Mouse (Mus musculus): ENCODE measurements around the gene Abcc4.

Gene Abcc4

DNA sequence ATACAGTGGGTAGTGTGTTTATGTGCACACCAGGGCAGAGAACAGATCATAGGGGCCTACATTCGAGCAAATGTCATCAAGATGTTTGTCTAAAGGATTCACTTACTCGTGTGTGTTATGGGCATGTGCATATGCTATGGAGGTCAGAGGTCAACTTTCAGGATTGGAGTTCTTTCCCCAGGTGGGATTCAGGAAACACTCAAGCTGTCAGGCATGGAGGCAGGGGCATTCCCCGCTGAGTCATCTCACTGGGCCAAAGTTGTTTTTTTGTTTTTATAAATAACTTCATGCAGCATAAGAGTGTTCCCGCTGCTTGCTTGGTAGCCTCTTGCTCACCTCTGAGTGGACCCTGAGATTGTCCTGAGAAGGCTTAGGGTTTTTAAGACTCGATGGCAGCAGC is 224.2 kb downstream of the Abcc4 start:
- H3K36me3 ChIP-seq (ENCODE audit: insufficient read depth, low read length), result peaks cover 44% of the 10 kb centered on the region
- no peaks in the 10 kb centered on the region; the same call in 1 of the 2 replicates for H3K27me3 ChIP-seq (ENCODE audit: insufficient read depth, low read length)
- H3K9me3 ChIP-seq (ENCODE audit: low read length), result no peaks in the 10 kb centered on the region
- TF ChIP-seq CTCF (conservative IDR thresholded peaks at IDR 0.05; ENCODE audit: low read length) (no peak), POU5F1 (IDR thresholded peaks at IDR 0.05; ENCODE audit: borderline replicate concordance, low read length) (no peak), NANOG (IDR thresholded peaks at IDR 0.05; ENCODE audit: borderline replicate concordance, low read length) (no peak)
- peaks cover 3% of the 10 kb centered on the region; the same call in 1 of the 2 replicates for H3K4me1 ChIP-seq (replicated peaks; ENCODE audit: low read depth, low read length)
- H3K4me3 ChIP-seq (replicated peaks; ENCODE audit: low read length), result no peak overlapping the region

DNA sequence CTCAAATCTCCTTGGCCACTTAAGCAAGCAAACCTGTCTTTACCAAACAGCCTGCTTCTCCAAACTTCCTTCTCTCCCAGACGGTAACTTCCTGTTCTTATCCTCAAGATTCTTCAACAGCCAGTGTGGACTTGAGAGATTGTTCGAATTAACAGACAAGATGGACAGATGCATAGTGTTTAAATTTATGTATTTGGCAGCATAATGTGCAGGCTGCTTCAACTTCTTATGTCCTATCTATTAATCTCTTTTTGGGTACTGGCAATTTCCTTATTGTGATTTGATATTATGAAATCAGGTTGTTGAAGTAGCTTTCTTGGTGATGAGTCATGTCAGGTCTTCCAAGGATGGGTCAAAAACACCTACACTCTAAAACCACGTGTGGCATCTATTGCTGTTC is 229.7 kb downstream of the Abcc4 start:
- Histone ChIP-seq H3K4me3 (replicated peaks; ENCODE audit: low read length) (no peak overlapping the region), H3K4me1 (replicated peaks; ENCODE audit: low read depth, low read length) (peaks cover 29% of the 10 kb centered on the region), H3K9me3 (ENCODE audit: low read length) (peaks cover 5% of the 10 kb centered on the region; the same call in 1 of the 2 replicates), H3K36me3 (ENCODE audit: insufficient read depth, low read length) (no peaks in the 10 kb centered on the region), H3K27me3 (ENCODE audit: insufficient read depth, low read length) (peaks cover 17% of the 10 kb centered on the region)
- no peak for TF ChIP-seq POU5F1 (IDR thresholded peaks at IDR 0.05; ENCODE audit: borderline replicate concordance, low read length)
- TF ChIP-seq NANOG (IDR thresholded peaks at IDR 0.05; ENCODE audit: borderline replicate concordance, low read length), result no peak
- no peak for TF ChIP-seq CTCF (conservative IDR thresholded peaks at IDR 0.05; ENCODE audit: low read length)

DNA sequence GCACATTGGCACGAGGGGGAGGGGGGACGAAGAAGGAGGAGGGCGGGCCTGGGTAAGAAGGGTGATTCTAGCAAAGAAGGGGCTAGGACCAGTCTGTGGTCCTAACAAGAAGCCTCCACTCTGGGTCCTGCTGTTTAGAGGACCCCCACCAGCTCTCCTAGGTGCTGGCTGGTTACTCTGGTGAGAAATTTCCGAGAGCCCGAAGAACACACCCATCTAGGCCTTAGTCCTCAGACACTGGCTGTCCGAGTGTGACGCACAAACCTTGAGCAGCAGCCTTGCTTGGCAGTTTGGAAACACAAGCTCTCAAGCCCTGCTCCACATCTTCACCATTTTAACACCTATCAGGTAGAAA is 230.9 kb downstream of the Abcc4 start:
- no peak overlapping the region for H3K4me3 ChIP-seq (replicated peaks; ENCODE audit: low read length)
- H3K9me3 ChIP-seq (ENCODE audit: low read length), result peaks cover 7% of the 10 kb centered on the region; the same call in 1 of the 2 replicates
- H3K36me3 ChIP-seq (ENCODE audit: insufficient read depth, low read length), result no peaks in the 10 kb centered on the region
- H3K27me3 ChIP-seq (ENCODE audit: insufficient read depth, low read length), result peaks cover 17% of the 10 kb centered on the region
- H3K4me1 ChIP-seq (replicated peaks; ENCODE audit: low read depth, low read length), result peaks cover 29% of the 10 kb centered on the region
- TF ChIP-seq POU5F1 (IDR thresholded peaks at IDR 0.05; ENCODE audit: borderline replicate concordance, low read length) (no peak), NANOG (IDR thresholded peaks at IDR 0.05; ENCODE audit: borderline replicate concordance, low read length) (no peak), CTCF (conservative IDR thresholded peaks at IDR 0.05; ENCODE audit: low read length) (no peak)

DNA sequence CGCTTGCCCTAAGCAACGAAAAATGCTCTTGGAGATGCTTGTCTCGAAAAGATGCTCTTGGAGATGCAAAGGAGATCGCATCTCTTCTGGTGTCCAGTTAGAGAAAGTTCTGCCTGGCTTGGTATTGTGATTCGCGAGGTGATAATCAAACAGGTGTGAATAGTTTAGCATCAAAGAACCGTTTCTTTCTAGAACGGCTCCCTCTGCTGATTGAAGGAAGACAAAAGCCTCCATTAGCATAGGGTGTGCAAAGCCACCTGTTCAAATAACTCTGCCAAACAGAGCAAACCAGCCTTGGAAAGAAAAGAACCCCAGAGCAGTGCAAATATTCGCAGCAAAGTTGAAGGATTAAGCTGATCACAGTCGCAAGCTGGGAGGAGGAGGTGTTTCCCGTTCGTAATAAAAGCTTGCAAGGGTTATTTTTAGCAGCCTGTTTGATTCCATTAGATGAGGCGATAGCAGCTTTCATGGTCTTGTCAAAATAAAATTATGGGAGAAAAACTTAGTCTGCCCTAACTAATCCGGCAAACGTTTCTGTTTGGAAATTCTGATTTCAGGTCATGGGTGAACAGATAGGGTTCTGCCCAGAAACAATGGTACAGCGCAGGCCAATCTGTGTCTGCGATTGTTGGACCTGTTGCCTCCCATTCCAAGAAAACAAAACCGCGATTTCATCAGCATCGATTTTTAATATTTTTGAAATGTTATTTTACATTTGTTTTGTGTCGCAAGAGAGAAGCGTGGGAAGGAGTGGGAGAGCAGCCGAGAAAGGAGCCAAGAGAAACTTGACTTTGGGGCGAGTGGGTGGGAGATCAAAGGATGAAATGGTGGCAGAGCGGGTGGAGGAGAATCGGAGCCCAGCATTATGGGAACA is 231.6 kb downstream of the Abcc4 start:
- Histone ChIP-seq H3K4me1 (replicated peaks; ENCODE audit: low read depth, low read length) (peaks cover 29% of the 10 kb centered on the region), H3K9me3 (ENCODE audit: low read length) (peaks cover 7% of the 10 kb centered on the region; the same call in 1 of the 2 replicates), H3K4me3 (replicated peaks; ENCODE audit: low read length) (peak overlapping the region; percentile 75), H3K36me3 (ENCODE audit: insufficient read depth, low read length) (no peaks in the 10 kb centered on the region), H3K27me3 (ENCODE audit: insufficient read depth, low read length) (peaks cover 17% of the 10 kb centered on the region)
- TF ChIP-seq POU5F1 (IDR thresholded peaks at IDR 0.05; ENCODE audit: borderline replicate concordance, low read length) (no peak; the same call in 1 of the 2 replicates), NANOG (IDR thresholded peaks at IDR 0.05; ENCODE audit: borderline replicate concordance, low read length) (peak; percentile 76)

DNA sequence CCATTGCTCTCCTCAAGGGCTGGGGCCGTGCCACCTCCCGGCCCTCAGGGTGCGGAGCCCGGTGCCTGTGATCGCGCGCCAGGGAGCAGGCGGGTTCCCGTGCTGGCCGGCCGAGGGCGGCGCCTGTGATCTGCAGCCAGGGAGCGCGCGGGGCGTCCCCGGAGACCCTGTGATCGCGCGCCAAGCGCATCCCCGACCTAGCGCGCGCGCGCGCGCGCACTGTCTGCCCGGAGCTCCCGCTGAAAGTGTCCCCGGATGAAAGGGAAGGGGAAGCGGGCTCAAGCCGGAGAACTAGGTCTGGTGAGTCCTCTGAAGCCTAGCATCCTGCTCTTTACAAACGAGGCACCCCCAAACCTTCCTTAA is 232.2 kb downstream of the Abcc4 start:
- no peaks in the 10 kb centered on the region for H3K36me3 ChIP-seq (ENCODE audit: insufficient read depth, low read length)
- peaks cover 17% of the 10 kb centered on the region for H3K27me3 ChIP-seq (ENCODE audit: insufficient read depth, low read length)
- H3K9me3 ChIP-seq (ENCODE audit: low read length), result peaks cover 7% of the 10 kb centered on the region; the same call in 1 of the 2 replicates
- H3K4me1 ChIP-seq (replicated peaks; ENCODE audit: low read depth, low read length), result peaks cover 29% of the 10 kb centered on the region
- H3K4me3 ChIP-seq (replicated peaks; ENCODE audit: low read length), result peak overlapping the region; percentile 75
- TF ChIP-seq POU5F1 (IDR thresholded peaks at IDR 0.05; ENCODE audit: borderline replicate concordance, low read length), result no peak
- no peak for TF ChIP-seq NANOG (IDR thresholded peaks at IDR 0.05; ENCODE audit: borderline replicate concordance, low read length)
- no peak for TF ChIP-seq CTCF (conservative IDR thresholded peaks at IDR 0.05; ENCODE audit: low read length)

- Histone ChIP-seq H3K4me3 (replicated peaks; ENCODE audit: low read length) (peak overlapping the region; percentile 75), H3K4me1 (replicated peaks; ENCODE audit: low read depth, low read length) (peaks cover 25% of the 10 kb centered on the region), H3K36me3 (ENCODE audit: insufficient read depth, low read length) (no peaks in the 10 kb centered on the region), H3K27me3 (ENCODE audit: insufficient read depth, low read length) (peaks cover 17% of the 10 kb centered on the region), H3K9me3 (ENCODE audit: low read length) (peaks cover 7% of the 10 kb centered on the region; the same call in 1 of the 2 replicates)
- TF ChIP-seq NANOG (IDR thresholded peaks at IDR 0.05; ENCODE audit: borderline replicate concordance, low read length) (no peak), POU5F1 (IDR thresholded peaks at IDR 0.05; ENCODE audit: borderline replicate concordance, low read length) (no peak), CTCF (conservative IDR thresholded peaks at IDR 0.05; ENCODE audit: low read length) (no peak)
These were observed 232.7 kb downstream of the Abcc4 start for GRCm38 (mm10) chr14:118473188-118473830.

- H3K27me3 ChIP-seq (ENCODE audit: insufficient read depth, low read length), result peaks cover 2% of the 10 kb centered on the region; the same call in 1 of the 2 replicates
- H3K4me3 ChIP-seq (replicated peaks; ENCODE audit: low read length), result no peak overlapping the region
- peaks cover 4% of the 10 kb centered on the region for H3K4me1 ChIP-seq (replicated peaks; ENCODE audit: low read depth, low read length)
- H3K36me3 ChIP-seq (ENCODE audit: insufficient read depth, low read length), result no peaks in the 10 kb centered on the region
- peaks cover 4% of the 10 kb centered on the region for H3K9me3 ChIP-seq (ENCODE audit: low read length)
- TF ChIP-seq POU5F1 (IDR thresholded peaks at IDR 0.05; ENCODE audit: borderline replicate concordance, low read length) (no peak), CTCF (conservative IDR thresholded peaks at IDR 0.05; ENCODE audit: low read length) (no peak), NANOG (IDR thresholded peaks at IDR 0.05; ENCODE audit: borderline replicate concordance, low read length) (no peak)
These were observed 240.7 kb downstream of the Abcc4 start for GRCm38 (mm10) chr14:118465331-118465730.

- Histone ChIP-seq H3K4me1 (replicated peaks; ENCODE audit: low read depth, low read length) (peaks cover 4% of the 10 kb centered on the region), H3K4me3 (replicated peaks; ENCODE audit: low read length) (no peak overlapping the region)
- TF ChIP-seq NANOG (IDR thresholded peaks at IDR 0.05; ENCODE audit: borderline replicate concordance, low read length) (no peak), POU5F1 (IDR thresholded peaks at IDR 0.05; ENCODE audit: borderline replicate concordance, low read length) (no peak), CTCF (conservative IDR thresholded peaks at IDR 0.05; ENCODE audit: low read length) (no peak)
These were observed 241.6 kb downstream of the Abcc4 start for GRCm38 (mm10) chr14:118464401-118464800.

More at GRCm38 (mm10) chr14:118464401-118464800, 241.6 kb downstream of the Abcc4 start:
- Histone ChIP-seq H3K27me3 (ENCODE audit: insufficient read depth, low read length) (peaks cover 2% of the 10 kb centered on the region; the same call in 1 of the 2 replicates), H3K9me3 (ENCODE audit: low read length) (peaks cover 12% of the 10 kb centered on the region), H3K36me3 (ENCODE audit: insufficient read depth, low read length) (no peaks in the 10 kb centered on the region)

All from E14TG2a.4 (cell line).